Mouse (Mus musculus) myocyte (in vitro differentiated cells): ENCODE results near the gene Ltbp4. TPM values are rescaled to one million over a fixed set of nuclear protein-coding genes. Genes with fewer than 3 reads are reported as not detected.
A peak's percentile ranks its signal among the peaks of the same experiment; 100 is the strongest.

ENCODE experiments used
- H3K27me3 ChIP-seq: one replicate; pipeline ENCODE4 v1.6.1; 2011; ENCODE audit not compliant: control insufficient read depth, insufficient read depth, insufficient read length
- H3K36me3 ChIP-seq: one replicate; pipeline ENCODE4 v1.6.1; 2011; ENCODE audit not compliant: control insufficient read depth, insufficient read depth
- H3K4me2 ChIP-seq: one replicate; pipeline ENCODE4 v1.6.1; 2011; ENCODE audit warnings: low read depth, control low read depth
- H3K4me3 ChIP-seq: one replicate; pipeline ENCODE4 v1.5.1; 2011; ENCODE audit warnings: mild to moderate bottlenecking, control low read depth, moderate library complexity
- H3K79me2 ChIP-seq: one replicate; pipeline ENCODE4 v1.6.1; 2011; ENCODE audit not compliant: control insufficient read depth, insufficient read depth
- H3ac ChIP-seq: one replicate; pipeline ENCODE4 v1.6.1; 2011; ENCODE audit not compliant: control insufficient read depth, insufficient read length
- CEBPB ChIP-seq: IDR thresholded peaks from 2 replicates; pipeline ENCODE4 v1.6.1; 2011; ENCODE audit warnings: mild to moderate bottlenecking, moderate library complexity; ENCODE audit not compliant: poor library complexity, insufficient read depth, severe bottlenecking
- E2F4 ChIP-seq: IDR thresholded peaks from one replicate; pipeline ENCODE4 v1.6.1; 2011; ENCODE audit warnings: mild to moderate bottlenecking, control low read depth, moderate library complexity; ENCODE audit not compliant: insufficient read depth
- MAX ChIP-seq: IDR thresholded peaks from one replicate; pipeline ENCODE4 v1.6.1; 2011; ENCODE audit warnings: low read depth, mild to moderate bottlenecking, control low read depth
- MYOD1 ChIP-seq, 3 experiments: IDR thresholded peaks; one replicate each; pipeline ENCODE4 v1.6.1; 2011; ENCODE audit warnings: control low read depth in 2 of 3, low read depth in 2 of 3, mild to moderate bottlenecking in 2 of 3, moderate library complexity in 1 of 3; ENCODE audit not compliant: insufficient read length in 2 of 3, control insufficient read depth in 1 of 3
- MYOG ChIP-seq, 3 experiments: IDR thresholded peaks; one replicate each; pipeline ENCODE4 v1.6.1; 2011; ENCODE audit warnings: control low read depth in 2 of 3, low read depth in 2 of 3, mild to moderate bottlenecking in 2 of 3; ENCODE audit not compliant: insufficient read length in 2 of 3, control insufficient read depth in 1 of 3, insufficient read depth in 1 of 3
- POLR2A ChIP-seq: IDR thresholded peaks from one replicate; pipeline ENCODE4 v1.6.1; 2011; ENCODE audit warnings: low read depth, mild to moderate bottlenecking, control low read depth, moderate library complexity; ENCODE audit not compliant: insufficient read length
- POLR2AphosphoS2 ChIP-seq: IDR thresholded peaks from one replicate; pipeline ENCODE4 v1.6.1; 2011; ENCODE audit warnings: low read depth, control low read depth; ENCODE audit not compliant: insufficient read length
- REST ChIP-seq: IDR thresholded peaks from one replicate; pipeline ENCODE4 v1.6.1; 2011; ENCODE audit warnings: mild to moderate bottlenecking, control low read depth, moderate library complexity; ENCODE audit not compliant: insufficient read depth, insufficient read length
- SRF ChIP-seq: IDR thresholded peaks from one replicate; pipeline ENCODE4 v1.6.1; 2011; ENCODE audit warnings: low read depth; ENCODE audit not compliant: control insufficient read depth, insufficient read length
- TCF12 ChIP-seq: IDR thresholded peaks from one replicate; pipeline ENCODE4 v1.6.1; 2011; ENCODE audit warnings: mild to moderate bottlenecking, control low read depth; ENCODE audit not compliant: poor library complexity, insufficient read depth, severe bottlenecking
- TCF3 ChIP-seq: IDR thresholded peaks from one replicate; pipeline ENCODE4 v1.6.1; 2011; ENCODE audit warnings: low read depth, control low read depth; ENCODE audit not compliant: insufficient read length
- USF1 ChIP-seq: IDR thresholded peaks from one replicate; pipeline ENCODE4 v1.6.1; 2011; ENCODE audit warnings: low read depth, mild to moderate bottlenecking, control low read depth, moderate library complexity
- polyA plus RNA-seq: library from polyadenylated mRNA; unstranded; fragments of >200 nt; fragmentation: generic; extraction: Trizol; gene quantifications from one replicate; pipeline ENCODE4 v1.2.1, GENCODE M21; 2012; ENCODE audit warnings: missing spikeins

Gene Ltbp4
- polyA plus RNA-seq, 1 experiment, result 32.5 TPM

DNA sequence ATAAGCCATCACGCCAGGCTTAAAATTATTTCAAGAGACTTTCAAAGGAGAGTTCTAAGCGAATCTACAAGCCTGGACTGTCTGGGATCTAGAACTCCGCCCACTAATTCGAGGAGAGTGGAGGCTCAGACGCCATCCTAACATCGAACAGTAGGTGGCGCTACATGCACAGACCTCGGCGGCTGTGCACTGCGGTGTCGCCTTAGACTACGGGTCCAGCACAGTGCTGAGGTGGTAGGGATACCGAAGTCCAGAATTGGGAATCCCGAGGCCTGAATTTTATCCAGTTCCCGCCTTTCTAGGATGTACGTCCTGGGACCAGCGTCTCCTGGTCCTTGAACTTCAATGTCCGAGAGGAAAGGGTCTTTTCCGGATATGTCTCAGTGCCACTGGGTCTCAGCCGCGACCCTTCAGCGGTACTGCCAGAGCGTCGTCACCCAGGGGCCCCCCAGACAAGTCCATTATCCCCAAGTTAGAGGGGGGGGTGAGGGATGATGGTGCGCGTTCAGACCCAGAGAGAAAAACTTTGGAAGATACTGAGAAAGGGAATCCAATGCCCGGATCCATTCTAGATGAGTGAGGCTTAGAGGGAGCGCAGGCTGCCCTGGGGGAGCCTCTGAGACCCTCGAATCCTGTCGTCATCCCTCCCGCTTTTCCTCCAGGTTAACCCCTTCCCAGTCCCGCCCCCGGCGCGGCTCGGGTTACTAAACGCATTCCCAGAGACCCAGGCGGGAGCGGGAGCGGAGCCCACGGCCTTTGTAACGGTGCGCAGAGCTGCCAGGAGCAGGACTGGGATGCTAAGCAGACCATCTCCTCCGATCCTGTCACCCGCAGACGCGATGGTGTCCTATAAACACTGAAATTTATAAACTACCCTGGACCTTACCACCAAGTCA lies 1.3 kb downstream of the Ltbp4 start:
- H3K4me2 ChIP-seq, result peak overlapping the region; percentile 93
- no peaks in the 10 kb centered on the region for H3K27me3 ChIP-seq
- TF ChIP-seq POLR2AphosphoS2 (peak; percentile 88), MYOD1 (IDR thresholded peaks at IDR 0.05; ENCODE audit: control insufficient read depth in 1 of 3, insufficient read length in 2 of 3, low read depth in 2 of 3) (no peak), POLR2A (peak; percentile 88), MYOG (IDR thresholded peaks at IDR 0.05; ENCODE audit: control insufficient read depth in 1 of 3, insufficient read depth in 1 of 3, insufficient read length in 2 of 3, low read depth in 2 of 3) (no peak), REST (peak; percentile 24), E2F4 (no peak), MAX (no peak), TCF12 (no peak)
- H3ac ChIP-seq, result no peak overlapping the region
- H3K4me3 ChIP-seq, result peak overlapping the region; percentile 25
- no peaks in the 10 kb centered on the region for H3K79me2 ChIP-seq
- H3K36me3 ChIP-seq, result no peaks in the 10 kb centered on the region

DNA sequence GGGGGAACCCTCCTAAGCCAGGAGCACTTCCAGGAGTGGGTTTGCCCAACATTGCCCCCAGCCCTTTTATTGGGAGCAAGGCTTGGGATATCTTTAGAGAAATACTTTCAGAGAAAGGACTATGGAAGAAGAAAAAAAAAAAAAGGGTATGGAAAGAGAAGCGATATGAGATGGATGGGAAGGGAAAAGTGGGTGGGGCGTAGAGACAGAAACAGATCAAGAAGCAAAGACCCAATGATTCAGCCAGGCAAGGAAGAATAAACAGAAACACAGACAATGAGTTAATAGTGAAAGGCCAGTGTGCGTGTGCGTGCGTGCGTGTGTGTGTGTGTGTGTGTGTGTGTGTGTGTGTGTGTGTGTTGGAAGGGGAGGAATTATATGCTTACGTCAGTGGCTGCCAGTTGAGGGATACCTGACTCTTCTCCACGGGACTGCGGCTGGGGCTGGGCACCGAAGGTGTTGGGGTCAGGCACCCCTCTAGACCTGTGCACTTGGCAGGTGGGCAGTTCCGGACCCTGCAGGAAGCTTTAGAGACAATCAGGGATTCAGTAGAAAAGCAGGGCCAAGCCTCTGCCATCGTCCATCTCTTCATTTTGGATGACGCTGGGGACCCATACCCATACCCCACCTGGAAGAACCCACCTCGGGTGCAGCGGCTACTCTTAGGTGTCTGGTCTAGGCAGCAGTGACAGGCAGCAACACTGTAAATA lies 2.3 kb downstream of the Ltbp4 start:
- no peaks in the 10 kb centered on the region for H3K36me3 ChIP-seq
- no peaks in the 10 kb centered on the region for H3K79me2 ChIP-seq
- H3K4me3 ChIP-seq, result peak overlapping the region; percentile 25
- no peaks in the 10 kb centered on the region for H3K27me3 ChIP-seq
- TF ChIP-seq TCF3 (no peak), REST (no peak), MAX (no peak), POLR2AphosphoS2 (no peak), E2F4 (no peak), TCF12 (no peak), MYOG (IDR thresholded peaks at IDR 0.05; ENCODE audit: control insufficient read depth in 1 of 3, insufficient read depth in 1 of 3, insufficient read length in 2 of 3, low read depth in 2 of 3) (no peak), SRF (no peak), CEBPB (no peak), USF1 (no peak), MYOD1 (IDR thresholded peaks at IDR 0.05; ENCODE audit: control insufficient read depth in 1 of 3, insufficient read length in 2 of 3, low read depth in 2 of 3) (no peak), POLR2A (no peak)
- no peak overlapping the region for H3K4me2 ChIP-seq
- no peak overlapping the region for H3ac ChIP-seq

DNA sequence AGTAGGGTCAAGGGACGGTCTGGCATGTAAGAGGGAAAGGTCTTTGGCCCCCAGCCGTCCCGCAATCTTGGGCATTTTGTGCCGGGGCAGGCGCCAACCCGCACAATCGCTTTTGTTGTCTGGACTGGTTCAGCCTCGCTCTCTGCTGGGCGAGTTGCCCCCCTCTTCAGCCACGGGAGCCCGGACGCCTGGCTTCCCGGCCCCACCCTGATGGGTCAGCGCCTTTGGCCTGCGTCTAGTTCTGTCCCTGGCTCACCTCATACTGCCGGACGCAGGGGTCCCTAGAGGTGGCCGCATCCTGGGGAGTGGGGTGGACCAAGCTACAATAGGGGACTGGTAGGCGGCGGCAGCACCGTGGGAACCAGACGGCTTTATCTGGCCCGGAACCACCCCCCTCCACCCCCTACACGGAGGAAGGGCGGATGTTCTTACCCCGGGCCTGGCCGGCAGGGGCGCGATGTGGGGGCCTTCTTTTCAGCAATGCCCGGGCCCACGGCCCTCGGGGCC lies 3.0 kb downstream of the Ltbp4 start:
- H3K27me3 ChIP-seq, result no peaks in the 10 kb centered on the region

DNA sequence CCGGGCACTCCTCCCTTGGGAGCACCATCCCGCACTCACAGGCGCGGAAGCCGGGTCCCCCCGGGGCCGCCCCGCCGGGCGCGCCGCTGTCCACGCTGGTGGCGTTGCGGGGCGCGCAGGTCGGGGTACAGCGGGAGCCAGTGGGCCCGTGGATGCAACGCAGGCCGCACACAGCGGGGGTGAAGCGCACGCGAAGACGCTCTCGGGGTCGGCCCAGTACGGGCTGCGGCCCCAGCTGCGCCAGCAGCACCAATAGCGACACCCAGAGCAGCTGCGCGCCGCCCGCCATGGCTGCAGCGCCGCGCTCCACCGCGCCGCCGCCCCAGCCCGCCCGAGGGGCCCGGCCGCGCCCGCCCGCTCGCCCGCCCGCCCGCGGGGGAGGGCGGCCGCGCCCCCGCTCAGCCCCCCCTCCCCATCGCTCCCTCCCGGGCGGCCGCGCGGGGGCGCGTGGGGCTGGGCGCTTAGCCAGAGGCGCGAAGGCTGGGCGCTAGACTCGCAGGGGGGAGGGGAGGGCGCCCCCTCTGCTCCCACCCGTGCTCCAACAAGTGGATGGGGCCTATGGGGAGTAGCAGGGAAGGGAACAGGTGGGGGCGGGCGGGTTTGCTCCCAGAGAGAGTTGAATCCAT lies 4.1 kb downstream of the Ltbp4 start:
- H3K79me2 ChIP-seq, result no peaks in the 10 kb centered on the region
- no peaks in the 10 kb centered on the region for H3K27me3 ChIP-seq
- TF ChIP-seq TCF3 (no peak), POLR2AphosphoS2 (no peak), MYOD1 (IDR thresholded peaks at IDR 0.05; ENCODE audit: control insufficient read depth in 1 of 3, insufficient read length in 2 of 3, low read depth in 2 of 3) (peak in 2 of 3 experiments; percentile 55 to 79), MYOG (IDR thresholded peaks at IDR 0.05; ENCODE audit: control insufficient read depth in 1 of 3, insufficient read depth in 1 of 3, insufficient read length in 2 of 3, low read depth in 2 of 3) (peak in 2 of 3 experiments; percentile 71), TCF12 (no peak), POLR2A (peak; percentile 78), SRF (no peak), CEBPB (no peak), USF1 (no peak), MAX (no peak), REST (no peak), E2F4 (no peak)
- H3K4me3 ChIP-seq, result peak overlapping the region; percentile 35
- H3K4me2 ChIP-seq, result peak overlapping the region; percentile 80
- H3K36me3 ChIP-seq, result no peaks in the 10 kb centered on the region
- H3ac ChIP-seq, result peak overlapping the region; percentile 80

More for the DNA sequence above, 3.0 kb downstream of the Ltbp4 start:
- no peak for TF ChIP-seq SRF
- TF ChIP-seq MYOD1 (IDR thresholded peaks at IDR 0.05; ENCODE audit: control insufficient read depth in 1 of 3, insufficient read length in 2 of 3, low read depth in 2 of 3), result no peak
- TF ChIP-seq REST, result no peak
- TF ChIP-seq CEBPB, result no peak
- no peak for TF ChIP-seq TCF12
- no peak for TF ChIP-seq POLR2AphosphoS2
- TF ChIP-seq MYOG (IDR thresholded peaks at IDR 0.05; ENCODE audit: control insufficient read depth in 1 of 3, insufficient read depth in 1 of 3, insufficient read length in 2 of 3, low read depth in 2 of 3), result no peak
- TF ChIP-seq E2F4, result no peak
- TF ChIP-seq POLR2A, result no peak
- TF ChIP-seq MAX, result no peak
- no peak for TF ChIP-seq USF1
- no peak for TF ChIP-seq TCF3
- H3K79me2 ChIP-seq, result no peaks in the 10 kb centered on the region
- no peaks in the 10 kb centered on the region for H3K36me3 ChIP-seq
- H3K4me2 ChIP-seq, result no peak overlapping the region
- no peak overlapping the region for H3ac ChIP-seq
- H3K4me3 ChIP-seq, result no peak overlapping the region
